Mouse (Mus musculus) lung, postnatal 14 days (tissue): ENCODE data around the gene Gm26741.
"Not testable (repeated sequence)": the region's sequence is repeated elsewhere in the genome, so short reads cannot be mapped to it uniquely, and the experiment has no call there.

Experiments used
- DNase-seq: peaks from one replicate; pipeline ENCODE4 v3.0.0; 2021

Gm26741 gene

DNA sequence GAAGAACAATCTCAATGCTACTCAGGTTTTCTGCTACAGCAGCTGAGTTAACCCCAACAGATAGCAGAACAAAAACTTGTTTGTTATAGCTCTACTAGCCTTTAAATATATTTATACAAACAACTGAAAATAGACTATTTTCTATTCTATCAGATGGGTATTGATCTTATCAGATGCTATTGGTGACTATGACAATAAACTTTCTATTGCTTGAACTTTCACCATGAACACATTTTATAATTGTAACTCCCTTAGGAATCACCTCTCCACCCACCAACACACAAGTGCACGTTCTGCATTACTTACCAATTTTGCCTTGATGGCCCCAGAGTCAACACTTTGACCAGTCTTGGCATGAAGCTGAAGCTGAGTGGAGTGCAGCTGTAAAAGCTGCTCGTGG, at the start of gene Gm26741:
Gm26741 (plus strand) TSS at position 301 of the 400 bp plus-strand sequence.
- no peak for DNase-seq

DNA sequence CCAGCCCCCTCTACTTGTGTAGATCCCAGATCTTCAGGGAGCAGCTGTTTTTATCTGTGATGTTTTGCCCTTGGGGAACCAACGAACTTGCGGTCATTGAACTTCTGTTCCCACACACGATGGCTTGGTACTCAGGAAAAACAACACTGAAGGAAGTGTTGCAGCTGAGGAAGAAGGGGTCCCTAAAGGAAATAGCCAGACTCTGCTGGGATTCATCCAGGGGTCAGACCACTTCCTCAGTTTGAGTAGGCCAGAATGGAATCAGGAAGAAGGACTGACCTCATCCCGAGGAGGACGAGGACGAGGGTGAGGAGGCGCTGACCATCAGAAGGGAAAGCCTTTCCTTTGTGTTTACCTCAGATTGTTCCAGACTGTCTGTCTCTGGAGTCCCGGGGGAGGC, 49.4 kb upstream of the Gm26741 start:
- peak; percentile 37 for DNase-seq

DNA sequence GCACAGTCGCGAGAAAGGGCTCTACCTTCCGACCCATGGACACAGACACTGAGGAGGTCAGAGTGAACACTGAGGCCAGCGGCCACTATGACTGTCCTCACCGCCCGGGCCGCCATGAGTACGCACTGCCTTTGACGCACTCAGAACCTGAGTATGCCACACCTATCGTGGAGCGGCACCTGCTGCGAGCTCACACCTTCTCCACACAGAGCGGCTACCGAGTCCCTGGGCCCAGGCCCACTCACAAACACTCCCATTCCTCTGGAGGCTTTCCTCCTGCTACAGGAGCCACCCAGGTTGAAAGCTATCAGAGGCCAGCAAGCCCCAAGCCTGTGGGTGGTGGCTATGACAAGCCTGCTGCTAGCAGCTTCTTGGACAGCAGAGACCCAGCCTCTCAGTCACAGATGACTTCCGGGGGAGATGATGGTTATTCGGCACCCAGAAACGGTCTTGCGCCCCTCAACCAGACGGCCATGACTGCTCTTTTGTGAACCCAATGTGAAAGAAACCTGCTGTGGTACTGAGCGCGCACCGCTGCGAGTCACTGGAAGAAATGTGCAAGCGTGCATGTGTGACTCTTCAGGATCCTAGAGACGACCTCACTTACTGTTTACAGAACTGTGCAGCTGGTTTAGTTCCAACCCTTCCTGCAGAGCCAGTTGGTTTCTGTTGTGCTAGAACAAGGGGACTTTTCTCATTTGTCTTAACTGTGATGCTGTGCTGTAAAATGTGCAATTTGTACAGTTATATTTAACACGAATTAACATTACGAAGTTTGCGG, 38.9 kb upstream of the Gm26741 start:
- DNase-seq = no peak

DNA sequence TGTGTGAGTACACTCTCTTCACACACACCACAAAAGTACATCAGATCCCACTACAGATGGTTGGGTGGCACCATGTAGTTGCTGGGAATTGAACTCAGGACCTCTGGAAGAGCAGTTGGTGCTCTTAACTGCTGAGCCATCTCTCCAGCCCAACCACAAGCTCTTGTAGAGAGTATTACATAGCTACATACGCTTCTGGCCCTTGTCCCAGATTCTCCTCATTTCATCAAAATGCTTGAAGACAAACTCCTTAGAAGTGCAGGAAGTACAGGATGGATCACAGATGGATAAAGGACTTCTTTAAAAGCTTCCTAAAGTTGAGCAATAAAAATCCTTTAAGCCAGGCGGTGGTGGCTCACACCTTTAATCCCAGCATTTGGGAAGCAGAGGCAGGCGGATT, 36.6 kb upstream of the Gm26741 start:
- DNase-seq = no peak

DNA sequence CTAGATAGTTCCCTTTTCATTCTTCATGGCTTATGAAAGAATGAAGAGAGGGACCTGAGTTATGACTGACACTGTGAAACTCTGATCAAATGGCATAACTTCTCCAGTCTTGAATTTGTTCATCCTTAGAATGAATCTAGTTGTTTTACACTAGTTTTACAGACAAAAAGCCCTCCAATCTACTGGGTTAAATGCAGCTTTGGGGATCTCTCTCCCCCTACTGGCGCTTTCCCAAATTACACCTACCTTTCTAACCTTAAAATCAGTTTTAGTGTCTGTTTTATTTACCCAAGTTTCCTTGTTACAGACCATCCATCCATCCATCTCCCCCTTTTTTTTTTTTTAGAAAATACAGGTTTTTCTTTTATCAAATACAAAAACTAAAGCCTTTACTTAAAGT, 27.6 kb upstream of the Gm26741 start:
- peak; percentile 68 for DNase-seq

DNA sequence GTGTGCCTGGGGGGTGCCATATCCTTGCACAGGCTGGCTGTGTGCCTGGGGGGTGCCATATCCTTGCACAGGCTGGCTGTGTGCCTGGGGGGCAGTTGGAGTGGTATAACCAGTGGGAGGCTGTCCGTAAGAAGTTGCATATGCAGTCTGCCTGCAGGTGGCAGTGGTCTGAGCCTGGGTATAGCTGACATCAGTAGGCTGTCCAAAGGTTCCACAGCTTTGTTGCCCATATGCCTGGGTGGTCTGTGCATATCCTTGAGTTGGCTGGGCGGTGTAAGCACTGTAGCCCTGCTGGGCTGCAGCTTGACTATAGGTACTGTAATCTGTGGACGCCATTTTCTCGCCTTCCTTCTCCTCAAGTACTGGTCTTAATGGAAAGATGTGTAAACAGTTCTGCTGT, 15.2 kb upstream of the Gm26741 start:
- DNase-seq = not testable (repeated sequence)

DNA sequence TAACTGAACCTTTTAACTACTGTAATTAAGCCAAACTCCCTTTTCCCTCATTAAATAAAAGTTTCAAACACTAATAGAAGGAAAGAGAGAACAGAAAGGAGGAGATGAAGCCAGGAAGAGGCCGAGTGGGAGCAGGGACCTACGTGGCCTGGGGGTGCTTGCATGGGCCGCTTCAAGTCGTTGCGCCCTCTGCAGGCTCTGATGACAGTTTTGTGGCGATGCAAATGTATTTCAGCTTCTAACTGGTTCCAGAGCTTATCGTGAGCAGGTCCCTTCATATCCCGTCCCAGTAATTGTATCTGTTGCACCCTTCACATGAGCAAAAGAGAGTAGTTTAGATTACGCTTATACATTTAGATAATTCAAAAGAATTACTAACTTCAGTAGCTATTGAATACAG, 5.4 kb upstream of the Gm26741 start:
- DNase-seq = peak; percentile 4

DNA sequence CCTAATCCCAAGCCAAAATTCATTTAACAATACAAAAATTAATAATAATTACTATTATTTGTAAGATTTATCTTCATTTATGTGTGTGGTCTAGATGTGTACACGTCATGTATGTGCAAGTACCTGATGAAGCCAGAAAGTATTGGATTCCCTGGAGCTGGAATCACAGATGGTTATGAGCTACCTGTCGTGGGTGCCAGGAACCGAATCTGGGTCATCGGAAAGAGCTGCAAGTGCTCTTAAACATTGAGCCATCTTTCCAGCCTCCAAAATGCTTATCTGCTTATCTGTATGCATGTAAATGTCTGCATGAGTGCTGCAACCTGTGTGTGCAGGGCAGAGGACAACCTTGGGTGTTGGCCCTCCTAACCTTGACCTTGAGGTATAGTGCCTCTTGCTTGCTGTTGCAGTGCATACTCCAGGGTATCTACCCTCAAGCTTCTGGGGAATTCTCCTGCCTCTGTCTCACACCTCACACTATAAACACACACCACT, 1.7 kb downstream of the Gm26741 start:
- DNase-seq = no peak

DNA sequence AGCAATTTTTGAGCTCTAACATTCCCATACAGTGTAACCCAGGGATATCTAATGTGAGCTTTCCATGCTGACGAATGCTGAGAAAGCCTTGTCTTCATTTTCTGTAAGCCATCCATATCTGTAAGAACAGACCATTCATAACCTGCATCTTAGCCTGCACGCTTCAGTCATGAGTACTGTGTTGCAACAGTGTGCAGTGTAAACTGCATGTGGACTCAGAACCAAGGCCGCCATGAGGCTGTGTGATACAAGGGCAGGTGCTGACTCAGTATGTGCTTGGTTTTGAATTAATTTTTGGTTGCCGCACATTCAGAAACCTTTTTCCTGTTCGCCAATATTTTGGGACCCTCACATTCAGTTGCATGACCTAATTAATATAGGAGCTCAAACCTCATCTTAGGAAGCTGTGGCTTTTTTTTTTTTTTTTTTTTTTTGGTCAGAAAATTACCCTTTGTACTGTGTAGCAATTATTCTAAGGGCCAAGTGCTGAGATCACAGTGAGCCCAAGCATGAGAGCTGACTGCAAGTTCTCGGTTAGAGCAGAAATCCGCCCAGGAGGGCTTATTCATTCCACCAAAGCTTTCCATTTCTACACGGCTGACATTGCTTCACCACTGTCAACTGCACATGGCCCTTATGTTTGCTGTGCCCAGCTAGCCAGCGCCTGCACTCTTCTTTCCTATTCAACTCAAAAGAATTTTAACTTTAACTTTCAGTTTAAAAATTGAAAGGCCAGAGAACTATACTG, 2.5 kb downstream of the Gm26741 start:
- no peak for DNase-seq

DNA sequence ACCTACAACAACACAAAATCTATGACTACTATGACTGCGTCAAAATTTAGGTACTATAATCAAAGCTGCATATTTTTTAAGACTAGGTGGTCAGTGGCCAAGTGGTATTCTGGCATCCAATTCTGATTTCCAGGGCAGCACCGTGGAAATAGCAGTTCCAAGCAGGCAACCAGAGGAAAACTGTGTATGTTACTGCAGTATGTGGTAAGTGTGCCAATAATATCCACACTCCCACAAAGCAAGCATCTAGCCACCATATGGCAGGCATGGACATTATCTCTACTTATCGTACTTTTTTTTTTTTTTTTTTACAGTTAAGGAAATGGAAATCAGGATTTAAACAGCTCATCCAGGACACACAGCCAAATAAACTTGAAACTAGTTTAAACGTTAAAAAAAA, 9.8 kb downstream of the Gm26741 start:
- no peak for DNase-seq

DNA sequence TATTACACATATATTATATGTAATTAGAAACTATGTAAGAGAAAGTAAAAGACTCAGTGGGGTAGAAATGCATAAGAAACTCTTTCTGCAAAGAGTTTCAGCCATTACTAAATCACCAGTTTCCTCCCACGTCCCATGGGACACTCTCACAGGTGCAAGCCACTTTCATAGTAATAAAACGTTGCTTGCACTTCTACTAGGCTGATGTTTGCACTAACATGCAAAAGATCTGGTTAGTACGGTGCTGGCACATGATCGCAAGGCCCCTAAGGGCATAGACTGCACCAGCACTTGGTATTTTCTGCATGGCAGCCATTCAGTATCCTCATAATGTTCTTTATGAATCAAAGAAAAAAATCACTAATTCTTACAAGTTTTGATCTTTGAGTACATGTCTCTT, 15.3 kb downstream of the Gm26741 start:
- DNase-seq = no peak

DNA sequence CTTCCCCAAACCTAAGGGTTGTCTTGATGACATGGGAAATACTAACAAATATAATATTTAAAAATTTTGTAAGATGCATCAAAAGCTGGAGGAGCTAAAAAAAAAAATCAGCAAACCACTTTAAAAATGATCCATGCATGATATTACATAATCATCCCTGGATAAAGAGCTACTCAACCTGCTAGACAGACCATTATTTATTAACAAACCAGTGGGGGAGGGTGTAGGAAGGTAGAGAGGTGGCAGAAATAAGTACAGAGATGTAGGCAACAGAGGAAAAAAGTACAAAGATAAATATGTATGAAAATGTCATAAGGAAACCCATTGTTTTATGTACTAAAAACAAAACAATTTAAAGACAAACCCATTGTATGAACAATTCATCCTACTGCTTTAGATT, 16.1 kb downstream of the Gm26741 start:
- DNase-seq = no peak

DNA sequence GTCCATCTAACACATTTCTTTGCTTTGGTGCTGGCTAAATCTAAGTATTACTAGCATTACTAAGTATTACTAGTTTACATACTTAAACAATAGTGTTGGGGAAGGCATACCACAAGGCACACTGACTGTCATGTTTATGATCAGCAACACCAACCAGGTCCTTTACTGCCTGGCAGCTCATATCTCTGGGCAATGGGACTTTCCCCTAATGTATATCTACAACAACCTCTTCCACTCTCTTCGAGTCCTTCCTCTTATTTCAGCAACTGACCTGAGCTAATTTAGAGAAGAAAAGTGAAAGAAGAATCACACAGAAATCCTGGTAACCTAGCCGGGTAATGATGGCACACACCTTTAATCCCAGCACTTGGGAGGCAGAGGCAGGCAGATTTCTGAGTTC, 17.9 kb downstream of the Gm26741 start:
- no peak for DNase-seq

DNA sequence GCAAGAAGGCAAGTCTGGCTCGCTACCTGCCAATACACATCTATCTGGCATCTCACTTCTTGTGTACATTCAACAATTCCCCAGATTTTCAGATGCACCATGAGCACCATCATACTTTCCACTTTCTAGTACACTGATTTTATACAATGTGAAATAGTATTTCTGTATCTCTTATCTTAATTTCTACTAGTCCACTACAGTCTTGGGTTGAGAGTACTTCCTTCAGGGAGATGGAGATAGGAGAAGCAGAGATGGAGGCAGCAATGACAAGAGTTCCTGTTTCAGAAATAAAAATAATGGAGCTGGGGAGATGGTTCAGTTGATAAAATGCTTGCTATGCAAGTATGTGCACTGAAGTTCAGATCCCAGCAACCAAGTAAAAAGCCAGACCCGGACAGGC, 19.2 kb downstream of the Gm26741 start:
- DNase-seq = no peak

DNA sequence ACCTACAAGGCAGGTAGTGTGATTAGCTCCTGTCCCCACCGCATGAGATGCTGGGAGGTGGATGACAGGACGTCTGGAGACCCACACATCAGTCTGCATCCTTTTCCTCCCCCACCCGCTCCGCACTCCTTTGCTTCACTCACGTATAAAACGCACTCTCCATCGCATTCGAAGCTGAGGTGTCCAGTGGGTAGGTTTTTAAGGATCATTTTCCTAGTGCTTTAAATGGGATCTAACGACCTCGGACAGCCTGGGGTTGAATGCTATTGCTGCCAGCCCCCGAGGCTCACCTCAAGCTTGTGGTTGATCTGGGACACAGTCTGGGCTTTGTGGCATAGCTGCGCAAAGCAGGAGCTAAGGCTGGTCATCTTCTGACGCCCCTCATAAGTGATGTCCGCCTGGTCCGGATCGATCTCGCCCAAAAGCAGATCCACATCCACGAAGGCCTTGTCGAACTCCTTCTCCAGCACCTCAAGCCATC, 22.8 kb downstream of the Gm26741 start:
- no peak for DNase-seq

DNA sequence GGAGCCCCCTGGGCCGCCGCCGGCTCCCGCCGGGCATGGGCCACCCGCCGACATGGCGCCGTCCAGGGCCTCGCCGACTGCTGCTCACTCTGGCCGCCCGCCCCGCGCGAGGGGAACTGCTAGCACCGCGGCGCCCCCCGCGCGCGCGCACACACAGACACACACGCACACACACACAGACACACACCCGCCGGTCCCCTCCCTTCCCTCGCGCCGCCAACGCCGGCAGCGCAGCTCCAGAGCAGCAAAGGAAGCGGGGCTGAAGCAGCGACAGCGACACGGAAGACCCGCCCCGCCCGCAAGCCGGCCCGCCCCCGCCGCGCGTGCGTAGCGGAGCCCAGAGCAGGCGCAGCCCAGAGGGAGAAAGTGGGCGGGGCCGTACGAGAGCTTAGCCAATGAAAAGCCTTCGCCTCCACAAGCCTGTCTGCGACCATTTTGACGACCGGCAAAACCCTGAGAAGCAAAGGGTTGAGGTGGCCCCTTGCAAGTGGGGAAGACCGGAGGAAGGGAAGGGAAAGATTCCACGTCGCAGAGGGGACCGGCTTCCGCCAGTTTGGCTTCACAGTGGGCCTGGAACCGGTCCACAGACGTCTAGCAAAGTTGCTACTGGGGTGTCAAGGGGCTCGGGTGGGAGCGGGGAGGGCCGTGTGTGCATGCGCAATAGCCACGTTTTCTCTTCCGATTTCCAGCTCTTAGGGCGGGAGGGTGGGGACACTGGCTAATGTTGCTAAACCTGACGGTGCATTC, 23.5 kb downstream of the Gm26741 start, which contains the start of gene Gopc:
Gopc (minus strand) TSS at position 280 of the 747 bp plus-strand sequence.
- DNase-seq = peak; percentile 99

DNA sequence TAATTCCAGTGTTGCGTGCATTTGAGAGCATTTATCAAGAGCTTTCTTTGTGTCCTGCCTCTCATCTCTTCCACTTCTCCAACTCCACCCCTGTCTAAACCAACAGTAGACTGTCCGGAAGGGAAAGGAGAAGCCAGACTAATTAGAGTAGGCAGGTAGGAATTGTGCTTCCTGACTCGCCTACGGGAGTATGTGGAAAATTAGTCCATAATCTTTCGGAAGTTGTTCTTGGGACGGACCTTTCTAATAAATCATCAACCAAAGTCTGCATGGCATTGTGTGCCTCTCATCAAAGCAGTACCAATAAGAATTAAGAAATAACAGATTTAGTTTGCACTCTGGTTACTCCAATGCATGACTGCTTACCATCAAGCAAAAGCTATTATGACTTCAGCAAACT, 24.5 kb downstream of the Gm26741 start:
- DNase-seq = no peak

DNA sequence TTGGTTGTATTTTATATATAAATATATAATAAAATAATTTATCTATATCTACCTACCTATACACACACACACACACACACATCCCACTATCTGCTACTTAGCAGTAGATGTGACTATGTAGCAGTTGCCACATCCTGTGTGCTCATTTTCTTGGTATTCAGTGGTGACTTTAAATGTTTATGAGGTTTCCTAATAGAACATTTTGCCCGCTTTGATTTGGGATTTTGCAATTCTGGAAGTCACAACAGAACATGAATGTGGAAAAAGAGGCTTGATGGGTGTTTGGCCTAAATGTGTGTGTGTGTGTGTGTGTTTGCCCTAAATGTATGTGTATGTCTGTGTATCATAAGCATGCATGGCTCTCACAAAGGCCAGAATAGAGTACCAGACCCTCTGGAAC, 25.0 kb downstream of the Gm26741 start:
- no peak for DNase-seq

DNA sequence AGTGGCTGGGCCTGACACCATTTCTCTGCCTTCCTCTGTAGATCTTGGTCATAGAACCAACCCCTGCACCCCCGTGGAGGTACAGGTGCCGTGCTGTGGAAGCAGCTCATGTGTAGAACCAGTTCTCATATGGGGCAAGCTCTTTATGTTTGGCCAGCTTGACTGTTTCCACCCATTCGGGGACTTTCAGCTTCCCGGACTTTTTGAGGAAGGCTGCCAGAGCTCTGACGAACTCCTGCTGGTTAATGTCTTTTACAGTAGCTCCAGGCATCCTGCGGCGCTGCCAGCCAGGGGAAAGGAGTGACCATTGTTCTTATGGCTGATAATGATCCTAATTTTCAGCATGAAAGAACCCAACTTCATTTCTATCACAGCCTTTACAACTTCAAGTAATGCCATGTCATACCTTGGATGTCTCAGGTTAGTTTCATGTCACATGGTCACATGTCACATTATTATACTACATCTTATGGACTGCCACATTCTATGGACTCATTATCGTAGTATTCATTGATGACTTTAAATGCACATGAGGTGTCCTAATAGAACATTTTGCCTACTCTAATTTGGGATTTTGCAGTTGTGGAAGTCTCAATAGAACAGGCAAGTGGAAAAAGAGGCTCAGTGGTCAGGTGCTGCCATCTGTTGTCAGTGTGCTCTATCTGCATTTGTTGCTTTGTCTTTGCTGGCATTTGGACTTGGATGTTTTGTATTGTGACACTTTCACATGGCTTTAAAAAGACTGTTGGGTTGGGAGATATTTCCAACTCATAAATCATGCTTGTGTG, 26.4 kb downstream of the Gm26741 start:
- DNase-seq = peak; percentile 68

DNA sequence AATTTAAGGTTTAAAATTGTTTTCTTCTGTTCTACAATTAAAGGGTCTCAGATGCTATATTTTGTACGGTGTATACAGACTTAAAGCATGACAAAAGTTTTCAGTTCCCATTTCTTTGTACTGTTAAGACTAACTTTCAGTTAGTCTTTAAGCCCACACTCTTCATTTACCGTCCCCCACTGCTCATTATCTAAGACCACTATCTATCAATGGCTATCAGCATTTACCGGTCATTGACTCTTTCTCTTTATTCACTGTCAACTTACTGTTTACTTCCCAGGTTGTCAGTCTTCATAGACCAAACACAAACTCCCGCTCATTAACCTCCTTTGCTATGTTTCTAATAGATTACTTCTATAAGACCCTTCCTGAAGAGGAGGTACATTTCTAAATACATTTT, 28.6 kb downstream of the Gm26741 start:
- DNase-seq = no peak

DNA sequence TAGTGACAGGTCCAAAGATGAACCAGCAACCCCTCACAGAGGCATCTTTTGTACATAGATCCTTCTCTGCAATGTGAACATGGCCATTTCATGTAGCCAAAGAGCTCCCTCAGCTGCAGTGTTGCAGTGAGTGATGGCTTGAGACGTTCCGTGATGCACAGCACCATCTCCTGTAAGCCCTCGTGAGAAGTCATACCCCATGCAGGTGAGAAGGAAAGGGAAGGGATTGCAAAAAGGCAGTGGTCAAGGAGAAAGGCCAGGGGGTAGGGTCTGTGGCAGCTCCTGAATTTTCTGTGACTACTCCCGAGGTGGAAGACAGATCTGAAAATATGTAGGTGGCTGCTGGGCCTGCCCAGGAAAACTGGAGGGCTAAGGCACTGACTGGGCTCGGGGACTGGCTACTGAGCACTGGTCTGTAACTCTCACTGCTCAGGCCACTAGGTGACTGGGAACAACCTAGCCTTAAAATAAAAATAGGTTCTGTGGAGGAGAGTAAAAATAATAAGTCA, 30.4 kb downstream of the Gm26741 start, which contains the start of gene Nepn:
Nepn (plus strand) TSS at position 51 of the 509 bp plus-strand sequence.
- no peak for DNase-seq

DNA sequence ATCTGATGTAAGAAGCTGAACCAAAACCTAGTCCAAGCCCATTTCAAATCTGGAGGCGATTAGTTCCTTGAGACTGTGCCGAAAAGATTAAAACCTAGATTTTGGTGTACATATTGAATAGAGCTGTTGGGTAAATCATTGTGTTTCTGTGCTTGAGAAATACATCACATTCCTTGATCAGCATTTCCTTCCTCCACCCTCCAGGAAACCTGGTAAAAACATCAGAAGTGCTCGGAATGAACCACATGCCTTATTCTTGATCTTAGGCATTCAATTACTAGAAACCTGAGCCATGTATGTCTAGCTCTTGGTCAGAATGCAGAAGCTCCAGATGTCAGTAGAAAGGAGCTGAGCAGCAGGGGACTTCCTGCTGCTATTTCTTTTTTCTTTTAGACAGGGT, 30.9 kb downstream of the Gm26741 start:
- no peak for DNase-seq
